Mouse (Mus musculus) bone marrow, adult 2 months (tissue): ENCODE results near the gene Bcl7b.

Source experiments
- CTCF ChIP-seq: fragments of 200-500 bp; IDR thresholded peaks from 2 replicates; pipeline ENCODE4 v1.5.1; 2011; ENCODE audit warnings: low read length, control low read depth; ENCODE audit not compliant: control insufficient read depth, insufficient read depth
- POLR2A ChIP-seq: fragments of 200-500 bp; IDR thresholded peaks from 2 replicates; pipeline ENCODE4 v1.6.1; 2011; ENCODE audit warnings: low read depth, mild to moderate bottlenecking, control low read depth, low read length, borderline replicate concordance; ENCODE audit not compliant: control insufficient read depth

DNA sequence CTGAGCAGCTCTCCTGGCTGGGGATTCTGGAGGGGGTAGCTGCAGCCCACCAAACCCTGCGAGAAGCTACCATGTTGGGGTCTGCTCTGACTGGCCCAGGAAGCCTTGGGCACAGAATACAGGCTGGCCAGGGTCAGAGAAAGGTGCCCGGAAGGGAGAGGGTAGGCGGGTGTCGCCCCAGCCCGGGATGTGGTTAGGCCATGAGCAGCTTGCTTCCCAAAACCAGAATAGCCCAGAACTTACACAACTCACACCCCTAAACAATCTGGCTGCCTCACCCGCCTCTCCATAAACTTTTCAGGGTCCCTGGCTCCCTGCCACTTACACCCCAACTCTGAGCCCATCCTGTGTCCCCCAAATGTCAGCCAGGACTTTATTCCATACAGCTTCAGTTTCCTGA lies 40.4 kb upstream of the Bcl7b start:
- TF ChIP-seq CTCF (no peak), POLR2A (no peak)
